Mouse (Mus musculus): ENCODE data around the gene Tspan5. TPM values are rescaled to one million over a fixed set of nuclear protein-coding genes. Genes with fewer than 3 reads are reported as not detected.

Gene Tspan5
- polyA plus RNA-seq, 1 experiment = 3.9 TPM

- TF ChIP-seq POLR2A (IDR thresholded peaks at IDR 0.05; ENCODE audit: low read depth, low read length) (no peak), CTCF (IDR thresholded peaks at IDR 0.05; ENCODE audit: extremely low read depth, insufficient read depth, insufficient read length, insufficient replicate concordance) (no peak)
- DNase-seq (ENCODE audit: low read depth in 1 of 2, low spot score in 2 of 2) = no peak
- WGBS = 83% methylated on average over 19 of the region's 19 CpGs
- H3K27ac ChIP-seq (ENCODE audit: insufficient read depth, low read length) = no peak overlapping the region
- no peaks in the 10 kb centered on the region for H3K27me3 ChIP-seq (ENCODE audit: control insufficient read depth, insufficient read depth, low read length)
- H3K4me1 ChIP-seq (ENCODE audit: control insufficient read depth, insufficient read depth, insufficient read length) = no peaks in the 10 kb centered on the region
- no peaks in the 10 kb centered on the region for H3K36me3 ChIP-seq (ENCODE audit: control insufficient read depth, insufficient read depth, low read length)
- H3K4me3 ChIP-seq (ENCODE audit: extremely low read depth, insufficient read depth, insufficient read length) = no peak overlapping the region
Observed at GRCm38 (mm10) chr3:138783859-138784640, 42.1 kb downstream of the Tspan5 start.

DNA sequence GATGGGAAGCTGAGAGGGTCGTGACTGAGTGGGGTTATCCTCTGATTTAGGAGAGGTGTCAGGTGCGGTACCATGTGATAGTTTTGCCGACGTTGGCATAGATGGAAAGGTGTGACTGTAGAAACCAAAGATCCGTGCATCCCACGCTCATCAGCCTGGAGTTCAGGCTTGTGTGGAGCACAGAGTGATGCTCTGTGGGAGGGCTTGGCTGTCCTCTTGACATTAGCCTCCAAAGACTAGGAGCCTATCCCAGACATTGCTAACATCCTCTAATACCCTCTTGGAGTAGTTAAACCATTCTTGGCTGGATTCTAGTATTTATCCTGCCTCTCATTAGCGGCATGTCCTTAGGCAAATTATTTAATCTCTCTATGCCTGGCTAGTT, 42.6 kb downstream of the Tspan5 start:
- no peak for TF ChIP-seq POLR2A (IDR thresholded peaks at IDR 0.05; ENCODE audit: low read depth, low read length)
- no peak for TF ChIP-seq CTCF (IDR thresholded peaks at IDR 0.05; ENCODE audit: extremely low read depth, insufficient read depth, insufficient read length, insufficient replicate concordance)
- Histone ChIP-seq H3K4me1 (ENCODE audit: control insufficient read depth, insufficient read depth, insufficient read length) (no peaks in the 10 kb centered on the region), H3K36me3 (ENCODE audit: control insufficient read depth, insufficient read depth, low read length) (no peaks in the 10 kb centered on the region), H3K27ac (ENCODE audit: insufficient read depth, low read length) (no peak overlapping the region), H3K4me3 (ENCODE audit: extremely low read depth, insufficient read depth, insufficient read length) (no peak overlapping the region), H3K27me3 (ENCODE audit: control insufficient read depth, insufficient read depth, low read length) (no peaks in the 10 kb centered on the region)
- no peak for DNase-seq (ENCODE audit: low read depth in 1 of 2, low spot score in 2 of 2)
- WGBS = 89% methylated on average over 7 of the region's 7 CpGs

DNA sequence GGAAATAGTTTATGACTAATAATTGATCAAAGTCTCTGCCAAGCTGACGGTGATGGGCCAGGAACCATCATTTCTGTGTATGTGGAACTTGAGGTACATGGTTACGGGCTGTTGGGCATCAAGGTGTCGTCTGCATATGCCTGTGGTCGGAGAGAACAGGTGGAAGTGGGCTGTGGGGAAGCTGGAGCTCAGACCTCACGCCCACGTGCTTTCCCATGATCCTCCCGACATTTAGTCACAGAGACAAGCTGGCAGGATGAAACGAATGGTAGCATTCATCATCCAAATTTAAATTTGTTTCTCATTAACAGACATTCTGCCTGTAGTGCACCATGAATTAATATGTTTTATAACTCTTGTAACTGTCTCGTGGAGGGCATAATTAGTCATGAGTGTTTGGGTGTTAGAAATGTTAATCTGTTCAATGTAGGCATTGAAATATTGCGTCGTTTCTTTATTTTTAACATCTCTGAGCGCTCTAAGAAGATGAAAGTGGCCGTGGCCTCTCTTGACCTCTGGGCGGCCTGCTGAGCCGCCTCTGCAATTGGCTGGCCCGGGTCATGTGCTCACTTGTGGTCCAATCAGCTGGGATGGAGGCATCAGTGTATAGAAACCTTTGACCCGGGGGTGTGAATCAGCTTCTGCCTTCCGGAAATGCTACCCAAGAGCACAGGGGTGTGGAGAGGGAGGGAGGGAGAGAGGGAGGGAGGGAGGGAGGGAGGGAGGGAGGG, 45.9 kb downstream of the Tspan5 start:
- Histone ChIP-seq H3K27ac (ENCODE audit: insufficient read depth, low read length) (no peak overlapping the region), H3K27me3 (ENCODE audit: control insufficient read depth, insufficient read depth, low read length) (no peaks in the 10 kb centered on the region), H3K4me1 (ENCODE audit: control insufficient read depth, insufficient read depth, insufficient read length) (no peaks in the 10 kb centered on the region), H3K36me3 (ENCODE audit: control insufficient read depth, insufficient read depth, low read length) (no peaks in the 10 kb centered on the region), H3K4me3 (ENCODE audit: extremely low read depth, insufficient read depth, insufficient read length) (no peak overlapping the region)
- 89% methylated on average over 18 of the region's 18 CpGs for WGBS
- TF ChIP-seq CTCF (IDR thresholded peaks at IDR 0.05; ENCODE audit: extremely low read depth, insufficient read depth, insufficient read length, insufficient replicate concordance) = no peak
- no peak for TF ChIP-seq POLR2A (IDR thresholded peaks at IDR 0.05; ENCODE audit: low read depth, low read length)
- no peak for DNase-seq (ENCODE audit: low read depth in 1 of 2, low spot score in 2 of 2)

DNA sequence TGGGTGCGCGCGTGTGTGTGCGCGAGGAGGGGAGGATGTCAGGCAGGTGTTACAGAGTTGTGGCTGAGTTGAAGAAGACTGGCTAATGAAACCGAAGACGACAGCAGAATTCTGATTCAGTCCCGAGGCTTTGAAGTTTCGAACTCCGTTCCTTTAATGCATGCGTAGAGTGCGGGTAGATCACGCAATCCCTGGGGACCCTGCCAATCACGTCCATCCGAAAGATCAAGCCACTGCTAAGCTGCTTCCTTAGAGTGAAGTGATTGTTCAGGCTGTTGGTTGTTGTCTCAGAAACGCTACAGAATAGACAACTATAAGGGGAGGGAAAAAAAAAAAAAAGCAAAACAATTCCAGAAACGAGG, 46.5 kb downstream of the Tspan5 start:
- H3K4me1 ChIP-seq (ENCODE audit: control insufficient read depth, insufficient read depth, insufficient read length) = no peaks in the 10 kb centered on the region
- H3K36me3 ChIP-seq (ENCODE audit: control insufficient read depth, insufficient read depth, low read length) = no peaks in the 10 kb centered on the region
- no peak overlapping the region for H3K27ac ChIP-seq (ENCODE audit: insufficient read depth, low read length)
- WGBS = 94% methylated on average over 17 of the region's 17 CpGs
- DNase-seq (ENCODE audit: low read depth in 1 of 2, low spot score in 2 of 2) = no peak
- H3K27me3 ChIP-seq (ENCODE audit: control insufficient read depth, insufficient read depth, low read length) = no peaks in the 10 kb centered on the region
- TF ChIP-seq POLR2A (IDR thresholded peaks at IDR 0.05; ENCODE audit: low read depth, low read length) (no peak), CTCF (IDR thresholded peaks at IDR 0.05; ENCODE audit: extremely low read depth, insufficient read depth, insufficient read length, insufficient replicate concordance) (no peak)
- no peak overlapping the region for H3K4me3 ChIP-seq (ENCODE audit: extremely low read depth, insufficient read depth, insufficient read length)

DNA sequence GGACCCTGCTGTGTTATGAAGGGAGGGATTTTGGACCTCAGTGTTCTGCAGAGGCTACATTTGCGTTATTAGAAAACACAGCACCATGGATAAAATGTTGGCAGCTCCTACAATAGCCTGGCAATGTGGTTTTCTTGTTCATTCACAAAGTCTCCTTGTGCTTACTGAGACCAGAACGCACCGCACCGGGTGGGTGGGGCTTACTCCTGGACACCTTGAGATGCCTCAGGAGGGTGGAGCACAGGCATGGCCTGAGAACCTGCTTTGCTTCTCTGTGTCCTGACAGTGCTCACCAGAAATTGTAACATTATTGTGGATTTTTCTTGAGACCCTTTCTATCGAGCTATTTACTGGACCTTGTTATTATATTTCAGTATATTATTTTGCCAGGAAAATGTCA, 47.3 kb downstream of the Tspan5 start:
- Histone ChIP-seq H3K4me1 (ENCODE audit: control insufficient read depth, insufficient read depth, insufficient read length) (no peaks in the 10 kb centered on the region), H3K36me3 (ENCODE audit: control insufficient read depth, insufficient read depth, low read length) (no peaks in the 10 kb centered on the region), H3K27ac (ENCODE audit: insufficient read depth, low read length) (no peak overlapping the region), H3K27me3 (ENCODE audit: control insufficient read depth, insufficient read depth, low read length) (no peaks in the 10 kb centered on the region), H3K4me3 (ENCODE audit: extremely low read depth, insufficient read depth, insufficient read length) (no peak overlapping the region)
- DNase-seq (ENCODE audit: low read depth in 1 of 2, low spot score in 2 of 2) = no peak
- WGBS = 95% methylated on average over 5 of the region's 5 CpGs
- no peak for TF ChIP-seq POLR2A (IDR thresholded peaks at IDR 0.05; ENCODE audit: low read depth, low read length)
- TF ChIP-seq CTCF (IDR thresholded peaks at IDR 0.05; ENCODE audit: extremely low read depth, insufficient read depth, insufficient read length, insufficient replicate concordance) = no peak

- Histone ChIP-seq H3K4me3 (ENCODE audit: extremely low read depth, insufficient read depth, insufficient read length) (no peak overlapping the region), H3K36me3 (ENCODE audit: control insufficient read depth, insufficient read depth, low read length) (no peaks in the 10 kb centered on the region), H3K4me1 (ENCODE audit: control insufficient read depth, insufficient read depth, insufficient read length) (no peaks in the 10 kb centered on the region), H3K27ac (ENCODE audit: insufficient read depth, low read length) (no peak overlapping the region), H3K27me3 (ENCODE audit: control insufficient read depth, insufficient read depth, low read length) (no peaks in the 10 kb centered on the region)
- WGBS = 93% methylated on average over 8 of the region's 8 CpGs
- no peak for TF ChIP-seq POLR2A (IDR thresholded peaks at IDR 0.05; ENCODE audit: low read depth, low read length)
- no peak for TF ChIP-seq CTCF (IDR thresholded peaks at IDR 0.05; ENCODE audit: extremely low read depth, insufficient read depth, insufficient read length, insufficient replicate concordance)
- no peak for DNase-seq (ENCODE audit: low read depth in 1 of 2, low spot score in 2 of 2)
Observed at GRCm38 (mm10) chr3:138794533-138794932, 52.5 kb downstream of the Tspan5 start.

GRCm38 (mm10) chr3:138795951-138796350, 54.0 kb downstream of the Tspan5 start:
- Histone ChIP-seq H3K27me3 (ENCODE audit: control insufficient read depth, insufficient read depth, low read length) (no peaks in the 10 kb centered on the region), H3K4me1 (ENCODE audit: control insufficient read depth, insufficient read depth, insufficient read length) (no peaks in the 10 kb centered on the region), H3K36me3 (ENCODE audit: control insufficient read depth, insufficient read depth, low read length) (no peaks in the 10 kb centered on the region), H3K27ac (ENCODE audit: insufficient read depth, low read length) (no peak overlapping the region), H3K4me3 (ENCODE audit: extremely low read depth, insufficient read depth, insufficient read length) (no peak overlapping the region)
- 86% methylated on average over 7 of the region's 7 CpGs for WGBS
- TF ChIP-seq POLR2A (IDR thresholded peaks at IDR 0.05; ENCODE audit: low read depth, low read length) (no peak), CTCF (IDR thresholded peaks at IDR 0.05; ENCODE audit: extremely low read depth, insufficient read depth, insufficient read length, insufficient replicate concordance) (no peak)
- DNase-seq (ENCODE audit: low read depth in 1 of 2, low spot score in 2 of 2) = no peak
